Mouse (Mus musculus) stomach, postnatal 0 days (tissue): Measurements from ENCODE around the gene Tnfsf8.

ENCODE experiments used
- CTCF ChIP-seq: IDR thresholded peaks from 2 replicates; pipeline ENCODE4 v1.5.1; 2016; ENCODE audit warnings: antibody characterized with exemption, low read depth, mild to moderate bottlenecking, moderate library complexity
- EP300 ChIP-seq: optimal IDR thresholded peaks from 2 replicates; pipeline ENCODE3; 2016; ENCODE audit warnings: antibody characterized with exemption

GRCm38 (mm10) chr4:63862092-63862697, 1.0 kb upstream of the Tnfsf8 start:
- TF ChIP-seq CTCF (no peak), EP300 (no peak)
